In the genomic region with DNA sequence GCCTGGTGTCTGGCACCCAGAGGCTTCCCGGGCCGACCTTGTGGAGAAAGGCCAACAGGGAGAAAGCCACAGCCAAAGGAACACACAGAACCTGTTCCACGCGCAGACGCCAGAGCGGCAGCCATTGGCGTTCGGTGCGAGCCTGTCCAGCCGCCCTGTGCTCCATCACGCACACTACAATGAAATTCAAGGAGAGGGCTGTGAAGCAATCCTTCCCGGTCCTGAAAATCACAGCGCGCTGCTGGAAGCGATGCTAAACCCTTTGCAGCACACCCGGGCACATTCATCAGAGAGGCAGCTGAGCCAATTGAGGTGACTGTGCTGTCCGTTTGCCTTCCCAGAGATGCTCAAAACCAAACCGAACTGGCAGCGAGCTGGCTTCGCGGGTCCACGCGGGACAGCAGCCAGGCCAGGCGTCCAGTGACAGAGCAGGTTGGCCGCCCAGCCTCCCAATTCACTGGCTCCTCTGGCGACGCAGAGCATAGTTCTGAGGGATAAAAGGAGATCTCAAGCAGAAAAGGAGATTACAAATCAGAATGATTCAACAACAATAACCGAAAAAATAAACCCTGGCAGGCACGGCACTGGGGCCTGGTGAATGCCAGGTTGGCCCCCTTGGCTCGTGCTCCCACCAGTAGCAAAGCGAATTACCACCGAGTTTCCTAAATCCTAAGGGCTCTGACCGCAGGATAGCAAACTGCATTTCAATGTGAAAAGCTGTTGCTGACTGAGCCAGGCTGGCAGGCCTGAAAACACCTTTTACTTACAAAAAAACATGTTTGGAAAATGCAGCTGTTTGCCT, we compare ENCODE assay signal across 8 mouse cellular contexts.
DNase-seq lines count a peak whose midpoint lies in the region; ATAC-seq lines count a peak whose summit lies in the region.

No protein-coding gene starts in this region.

- peak; percentile 3 for DNase-seq in ovary, postnatal 10 days (ENCODE audit: low spot score)
- no peak for DNase-seq in ovary, adult 18-20 months (ENCODE audit: low spot score)
- peak; percentile 50 to 69 for DNase-seq in layer of hippocampus, postnatal 10 days (ENCODE audit: low spot score in 2 of 2)
- DNase-seq in mesoderm, embryonic 11.5 days (ENCODE audit: low read depth, low spot score): peak; percentile 52
- DNase-seq in urinary bladder, postnatal 10 days (ENCODE audit: low spot score): no peak

- H3K27ac ChIP-seq in embryonic facial prominence, embryonic 13.5 days: no peak overlapping the region
- no peak overlapping the region for H3K27ac ChIP-seq in heart, embryonic 14.5 days (replicated peaks in 1 of 2; ENCODE audit: control insufficient read depth in 1 of 2, insufficient read depth in 1 of 2, low read depth in 2 of 2, low read length in 2 of 2)
- no peak overlapping the region for H3K27ac ChIP-seq in stomach, embryonic 15.5 days

- H3K9ac ChIP-seq in embryonic facial prominence, embryonic 13.5 days: peak overlapping the region; percentile 57
- H3K9ac ChIP-seq in heart, embryonic 14.5 days (ENCODE audit: low read length): peak overlapping the region; percentile 44; the same call in 1 of the 2 replicates
- H3K9ac ChIP-seq in stomach, embryonic 15.5 days: no peak overlapping the region

- H3K4me1 ChIP-seq in embryonic facial prominence, embryonic 13.5 days: peaks cover 9% of the 10 kb centered on the region
- H3K4me1 ChIP-seq in heart, embryonic 14.5 days (ENCODE audit: control insufficient read depth in 2 of 2, insufficient read depth in 2 of 2, low read length in 2 of 2): peaks cover 3% of the 10 kb centered on the region in 2 experiments; a peak in 2 of 4 replicates
- peaks cover 3% of the 10 kb centered on the region; the same call in 1 of the 2 replicates for H3K4me1 ChIP-seq in stomach, embryonic 15.5 days

- H3K4me2 ChIP-seq in embryonic facial prominence, embryonic 13.5 days: peak overlapping the region; percentile 71
- peak overlapping the region; percentile 74 for H3K4me2 ChIP-seq in heart, embryonic 14.5 days (ENCODE audit: low read length)
- peak overlapping the region; percentile 49 for H3K4me2 ChIP-seq in stomach, embryonic 15.5 days

- ATAC-seq in embryonic facial prominence, embryonic 13.5 days (ENCODE audit: insufficient number of reproducible peaks, insufficient read depth, low FRiP score, low TSS enrichment, low read depth): no peak
- ATAC-seq in heart, embryonic 14.5 days (ENCODE audit: insufficient number of reproducible peaks, insufficient read depth, low FRiP score, low read depth): no peak
- ATAC-seq in stomach, embryonic 15.5 days (ENCODE audit: insufficient read depth, low FRiP score, low read depth): no peak

- no peaks in the 10 kb centered on the region for H3K9me3 ChIP-seq in embryonic facial prominence, embryonic 13.5 days
- peaks cover 3% of the 10 kb centered on the region; the same call in 1 of the 2 replicates for H3K9me3 ChIP-seq in heart, embryonic 14.5 days (ENCODE audit: control insufficient read depth, low read length)
- H3K9me3 ChIP-seq in stomach, embryonic 15.5 days: no peaks in the 10 kb centered on the region

- 4% methylated on average over 33 of the region's 33 CpGs for WGBS in embryonic facial prominence, embryonic 13.5 days
- 4% methylated on average over 33 of the region's 33 CpGs for WGBS in heart, embryonic 14.5 days
- 6% methylated on average over 33 of the region's 33 CpGs for WGBS in stomach, embryonic 15.5 days

- H3K27me3 ChIP-seq in embryonic facial prominence, embryonic 13.5 days: peaks cover 40% of the 10 kb centered on the region
- peaks cover 8% of the 10 kb centered on the region for H3K27me3 ChIP-seq in heart, embryonic 14.5 days (ENCODE audit: control insufficient read depth, insufficient read depth, low read length)
- H3K27me3 ChIP-seq in stomach, embryonic 15.5 days (replicated peaks): 0 out of 2 replicates have a peak, but pooled peaks cover 4% of the 10 kb centered on the region

- H3K4me3 ChIP-seq in embryonic facial prominence, embryonic 13.5 days: peak overlapping the region; percentile 39
- H3K4me3 ChIP-seq in heart, embryonic 14.5 days (ENCODE audit: control insufficient read depth in 1 of 2, insufficient read depth in 1 of 2, low read depth in 1 of 2, low read length in 2 of 2): peak overlapping the region; percentile 27 to 37
- peak overlapping the region; percentile 19; the same call in 1 of the 2 replicates for H3K4me3 ChIP-seq in stomach, embryonic 15.5 days (replicated peaks)

- no peaks in the 10 kb centered on the region for H3K36me3 ChIP-seq in embryonic facial prominence, embryonic 13.5 days
- H3K36me3 ChIP-seq in heart, embryonic 14.5 days (ENCODE audit: control insufficient read depth, insufficient read depth, low read length): no peaks in the 10 kb centered on the region
- H3K36me3 ChIP-seq in stomach, embryonic 15.5 days: no peaks in the 10 kb centered on the region

Comparison
In these comparisons a context has a peak if more than half of its experiments do, and no peak if none do; other contexts are left out.
1. DNase-seq: peak in ovary, postnatal 10 days (single experiment), layer of hippocampus, postnatal 10 days (2 of 2) and mesoderm, embryonic 11.5 days (single experiment); none in ovary, adult 18-20 months (single experiment) and urinary bladder, postnatal 10 days (single experiment).
2. Peak in every context shown above with its lines, with median percentiles within 50 percentile points of each other: H3K4me2 ChIP-seq and H3K4me3 ChIP-seq.